Mouse (Mus musculus) bone marrow macrophage, adult 2 months (primary cell): ENCODE results near the gene Aunip.

ENCODE experiments used
- CTCF ChIP-seq: IDR thresholded peaks from 2 replicates; pipeline ENCODE4 v1.5.1; 2012; ENCODE audit warnings: low read depth, mild to moderate bottlenecking, low read length, moderate library complexity
- POLR2A ChIP-seq: IDR thresholded peaks from 2 replicates; pipeline ENCODE4 v1.6.1; 2012; ENCODE audit warnings: mild to moderate bottlenecking, low read depth, low read length, borderline replicate concordance

- TF ChIP-seq CTCF = no peak
- no peak for TF ChIP-seq POLR2A
Observed at GRCm38 (mm10) chr4:134466381-134467262, 44.2 kb upstream of the Aunip start.
